Mouse (Mus musculus): ENCODE measurements around the gene Fads1.

GRCm38 (mm10) chr19:10143667-10144066 is 39.0 kb upstream of the Fads1 start:
- TF ChIP-seq CTCF (IDR thresholded peaks at IDR 0.05; ENCODE audit: insufficient read depth, low read depth, low read length) (no peak), POLR2A (IDR thresholded peaks at IDR 0.05; ENCODE audit: insufficient read depth, low read depth, low read length) (no peak)
